Mouse (Mus musculus) monocyte, adult 2 months (primary cell): ENCODE results near the gene Gpr162.
"Not testable (repeated sequence)": the region's sequence is repeated elsewhere in the genome, so short reads cannot be mapped to it uniquely, and the experiment has no call there.

Experiments used
- DNase-seq, 2 experiments: peaks; one replicate each; pipeline ENCODE4 v3.0.0; 2022; ENCODE audit warnings: low spot score in 2 of 2, low read depth in 1 of 2

The Gpr162 gene

DNA sequence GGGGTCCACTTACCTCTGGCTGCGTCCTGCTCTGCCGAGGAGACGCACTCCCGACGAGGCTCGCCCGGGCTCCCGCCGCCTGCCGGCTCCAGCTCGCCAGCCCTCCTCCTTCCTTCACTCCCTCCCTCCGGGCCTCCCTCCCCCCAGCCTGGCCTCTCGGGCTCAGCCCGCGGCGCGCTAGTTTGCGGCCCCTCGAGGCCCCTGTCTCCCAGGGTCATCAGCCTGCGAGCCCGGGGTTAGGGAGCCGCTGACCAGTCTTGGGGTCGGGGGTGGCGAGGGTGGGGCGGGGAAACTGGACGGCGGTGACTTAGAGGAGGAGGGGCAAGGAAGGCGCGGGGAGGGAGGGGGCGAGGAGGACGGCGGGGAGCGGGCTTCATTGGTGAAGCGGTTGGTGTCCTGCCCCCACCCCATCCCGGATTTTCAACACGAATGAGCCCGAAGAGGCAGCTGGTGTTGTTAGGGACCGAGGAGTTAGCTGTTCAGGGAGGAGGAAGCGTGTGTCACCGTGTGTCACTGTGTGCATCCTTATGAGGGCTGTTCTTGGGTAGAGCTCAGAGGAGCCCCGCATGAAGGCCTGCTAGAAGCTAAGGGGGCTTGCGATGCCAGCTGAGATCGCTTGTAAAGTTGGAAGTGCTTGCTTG is at the start of gene Gpr162:
Gpr162 (minus strand) TSS at position 326 of the 641 bp plus-strand sequence.
- DNase-seq: no peak

DNA sequence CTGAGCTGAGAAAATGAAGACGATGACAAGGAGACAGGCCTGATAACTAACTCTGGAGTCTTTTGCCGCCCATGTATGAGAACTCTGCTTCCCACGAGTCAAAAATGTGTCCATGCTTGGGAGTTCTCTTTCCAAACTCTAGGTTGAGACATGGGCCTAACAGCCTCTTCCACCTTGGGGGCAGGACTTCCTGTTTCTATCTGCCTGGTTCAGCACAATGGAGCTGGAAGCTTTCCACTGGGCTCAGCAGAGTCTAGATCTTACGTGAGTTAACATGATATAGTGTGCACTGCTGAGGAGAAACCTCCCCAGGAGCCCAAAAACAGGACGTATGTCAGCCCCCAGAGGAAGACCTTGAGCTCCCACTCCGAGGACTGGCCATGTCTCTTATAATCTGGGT is 49.4 kb upstream of the Gpr162 start:
- no peak for DNase-seq

DNA sequence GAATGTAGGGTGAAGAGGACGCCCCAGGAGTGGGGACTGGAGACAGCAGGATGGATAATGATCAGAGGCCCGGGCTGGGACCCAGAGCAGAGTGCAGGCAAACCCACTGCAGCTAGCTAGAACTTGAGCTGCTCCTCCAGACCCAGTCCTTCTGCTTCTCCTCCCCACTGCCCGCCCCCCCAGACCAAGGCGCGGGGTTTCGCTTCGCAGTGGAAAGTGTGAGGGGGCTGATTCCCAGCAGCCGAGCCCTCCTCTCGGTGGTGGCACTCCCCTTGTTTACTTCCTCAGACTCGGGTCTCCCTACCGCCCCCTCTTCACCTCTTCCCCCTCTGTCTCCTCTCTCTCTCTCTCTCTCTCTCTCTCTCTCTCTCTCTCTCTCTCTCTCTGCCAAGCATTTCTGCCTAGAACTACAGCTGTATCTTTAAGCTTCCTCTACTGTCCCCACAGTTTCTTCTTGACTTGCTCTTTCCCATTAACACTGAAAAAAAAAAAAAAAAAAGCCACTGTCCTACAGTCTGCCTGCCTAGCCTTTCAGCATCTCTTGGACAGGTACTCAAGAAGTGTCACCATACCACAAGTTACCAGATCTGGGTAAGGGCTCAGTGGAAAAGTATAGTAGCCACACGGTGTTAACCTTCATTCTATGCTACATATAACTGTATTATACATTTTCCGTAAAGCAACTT is 47.9 kb upstream of the Gpr162 start, which contains the start of gene Lag3:
Lag3 (minus strand) TSS at position 173 of the 686 bp plus-strand sequence.
- no peak for DNase-seq

DNA sequence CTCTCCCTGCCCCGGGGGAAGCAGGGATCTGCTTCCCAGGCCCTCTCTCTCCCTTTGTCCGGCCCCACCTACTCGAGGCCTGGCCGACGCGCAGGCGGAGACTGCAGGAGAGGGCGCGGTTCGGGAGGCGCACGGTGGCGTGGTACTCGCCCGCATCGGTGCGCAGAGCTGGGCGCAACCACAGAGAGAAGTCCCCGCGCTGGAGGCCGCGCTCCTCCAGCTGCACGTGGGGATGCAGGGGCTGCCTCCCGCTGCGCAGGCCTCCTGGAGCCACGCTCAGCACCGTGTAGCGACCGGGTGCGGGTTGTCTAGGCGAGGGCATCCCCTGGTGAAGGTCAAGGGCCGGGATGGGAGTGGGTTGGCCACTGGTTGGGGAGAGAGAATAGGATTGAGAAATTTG is 46.2 kb upstream of the Gpr162 start:
- no peak for DNase-seq

DNA sequence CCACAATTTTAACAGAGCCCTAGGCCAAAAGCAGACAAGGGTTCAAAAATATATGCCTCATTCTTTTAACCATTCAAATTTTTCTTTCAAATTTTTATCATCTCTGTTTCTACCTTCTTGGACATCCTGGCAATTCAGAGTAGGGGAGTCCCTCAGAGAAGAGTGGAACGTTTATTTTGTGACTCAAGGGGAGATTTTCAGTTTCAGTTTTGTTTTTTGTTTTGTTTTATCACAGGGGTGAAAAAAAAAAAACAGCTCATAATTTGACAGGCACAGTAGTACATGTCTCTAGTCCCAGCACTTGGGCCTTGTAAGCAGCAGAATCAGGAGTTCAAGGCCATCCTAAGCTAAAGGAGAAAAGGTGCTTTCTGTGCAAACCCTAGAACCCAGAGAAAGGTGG is 44.0 kb upstream of the Gpr162 start:
- DNase-seq: no peak

DNA sequence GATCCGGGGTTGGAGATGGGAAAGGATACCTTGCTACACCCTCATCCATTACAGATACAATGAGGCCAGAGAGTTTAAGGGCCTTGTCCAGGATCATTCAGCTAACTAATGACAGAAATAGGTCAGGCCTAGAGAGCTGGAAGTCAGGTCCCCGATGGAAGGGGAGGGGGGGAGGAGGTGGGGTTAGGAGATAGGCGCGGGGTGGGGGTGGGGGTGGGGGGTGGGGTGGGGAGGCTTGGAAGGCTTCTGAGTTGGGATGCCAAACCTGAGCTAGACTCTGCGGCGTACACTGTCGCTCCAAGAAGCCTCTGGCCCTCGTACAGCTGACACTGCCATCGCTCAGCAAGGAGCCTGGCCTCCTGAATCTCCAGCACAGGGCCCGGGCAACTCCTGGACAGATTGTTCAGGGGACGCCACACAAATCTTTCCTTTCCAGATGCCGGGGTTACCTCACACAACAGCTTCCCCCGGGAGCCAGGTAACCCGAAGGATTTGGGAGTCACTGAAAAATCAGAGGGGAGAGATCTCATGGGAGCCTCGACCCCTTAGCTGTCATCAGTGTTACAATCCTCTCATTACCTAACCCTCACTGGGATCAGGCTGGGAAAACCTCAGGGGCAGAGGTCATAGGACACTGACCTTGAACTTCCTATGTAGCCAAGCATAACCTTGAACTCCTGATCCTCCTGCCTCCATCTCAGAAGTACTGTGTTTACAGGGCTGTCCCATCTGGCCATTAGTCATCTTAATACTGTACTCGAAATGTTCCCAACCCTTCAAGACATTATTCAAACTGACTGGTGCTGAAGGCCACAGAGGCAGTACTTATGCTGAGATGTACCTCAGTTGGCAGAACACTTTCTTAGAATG is 41.4 kb upstream of the Gpr162 start:
- DNase-seq: no peak

DNA sequence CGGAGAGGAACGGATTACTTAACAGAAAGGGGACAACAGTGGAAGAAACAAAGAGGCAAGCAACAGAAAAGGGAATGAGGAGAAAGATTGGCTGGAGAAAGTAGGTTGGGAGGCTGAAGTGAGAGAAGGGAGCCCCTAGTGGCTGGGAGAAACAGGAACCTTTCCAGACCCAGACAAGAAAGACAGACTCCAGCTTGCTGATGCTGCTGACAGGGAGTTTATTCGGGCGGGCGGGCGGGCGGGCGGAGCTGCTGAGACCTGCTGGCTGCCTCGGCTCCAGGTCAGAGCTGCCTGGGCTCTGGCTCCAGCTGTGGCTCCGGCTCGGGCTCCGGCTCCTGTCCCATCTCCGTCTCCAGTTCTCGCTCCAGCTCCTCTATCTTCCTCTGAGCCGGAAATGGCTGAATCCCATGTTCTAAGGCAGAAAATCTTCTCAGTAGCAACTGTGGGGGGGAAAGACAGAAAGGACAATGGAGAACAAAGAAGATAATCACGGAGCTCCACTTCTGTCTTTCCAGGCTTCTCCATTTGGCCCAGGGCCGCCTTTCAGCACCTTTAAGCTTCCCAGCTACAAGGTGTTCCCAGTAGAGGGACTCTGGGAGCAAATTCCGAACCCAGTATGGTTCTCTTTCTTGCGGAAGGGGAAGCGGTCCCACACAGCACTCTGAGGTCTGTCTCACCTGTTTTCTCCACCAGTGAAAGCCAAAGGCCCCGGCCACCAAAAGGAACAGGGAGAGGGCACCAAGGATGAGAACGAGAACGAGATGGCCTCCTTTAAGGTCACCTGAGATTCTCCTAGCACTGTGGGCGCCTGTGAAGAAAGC is 40.6 kb upstream of the Gpr162 start:
- no peak for DNase-seq

DNA sequence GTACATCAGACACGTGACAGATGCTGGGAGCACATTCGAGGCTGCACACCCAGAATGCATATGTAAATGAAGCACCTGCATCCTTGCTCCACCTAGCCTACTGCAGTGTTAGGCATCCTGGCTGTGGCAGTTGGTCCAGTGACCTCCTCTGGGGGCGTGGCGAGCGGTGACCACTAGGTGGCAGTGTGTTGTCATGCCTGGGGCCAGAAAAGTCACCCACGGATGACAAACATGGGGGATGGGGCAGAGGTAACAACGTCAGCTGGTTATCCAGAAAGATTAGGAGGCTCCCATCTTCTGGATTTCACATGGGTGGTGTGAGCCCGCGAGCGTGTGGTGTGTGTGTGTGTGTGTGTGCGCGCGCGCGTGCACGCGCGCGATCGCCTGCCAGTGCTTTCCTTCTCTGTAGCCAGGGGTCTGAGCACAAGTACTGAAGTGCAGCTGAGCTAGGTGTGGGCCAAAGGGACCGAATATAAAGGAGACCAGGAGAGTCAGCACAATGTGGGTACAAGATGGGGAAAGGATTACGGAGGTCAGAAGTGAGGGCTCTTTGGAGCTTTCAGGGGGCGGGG is 39.9 kb upstream of the Gpr162 start:
- DNase-seq: peak; percentile 81 to 94

DNA sequence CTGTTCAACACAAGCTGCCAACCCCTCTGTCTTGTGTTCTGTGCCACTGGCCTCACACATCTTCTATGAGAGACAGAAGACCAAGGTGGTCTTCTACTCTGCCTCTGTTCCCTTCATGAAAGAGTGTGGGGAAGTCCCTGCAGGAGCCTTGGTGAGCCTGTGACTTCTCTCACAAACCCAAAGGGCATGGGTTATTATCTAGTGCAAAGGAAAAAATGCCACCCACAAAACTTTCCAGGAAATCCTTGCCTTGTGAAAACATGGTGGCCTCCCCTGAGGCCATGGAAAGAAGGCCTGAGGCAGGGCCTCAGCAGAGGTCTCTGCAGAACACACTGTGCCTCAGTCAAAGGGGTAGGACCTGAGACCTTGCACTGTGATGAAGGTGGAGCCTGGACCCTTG is 38.1 kb upstream of the Gpr162 start:
- DNase-seq: no peak

DNA sequence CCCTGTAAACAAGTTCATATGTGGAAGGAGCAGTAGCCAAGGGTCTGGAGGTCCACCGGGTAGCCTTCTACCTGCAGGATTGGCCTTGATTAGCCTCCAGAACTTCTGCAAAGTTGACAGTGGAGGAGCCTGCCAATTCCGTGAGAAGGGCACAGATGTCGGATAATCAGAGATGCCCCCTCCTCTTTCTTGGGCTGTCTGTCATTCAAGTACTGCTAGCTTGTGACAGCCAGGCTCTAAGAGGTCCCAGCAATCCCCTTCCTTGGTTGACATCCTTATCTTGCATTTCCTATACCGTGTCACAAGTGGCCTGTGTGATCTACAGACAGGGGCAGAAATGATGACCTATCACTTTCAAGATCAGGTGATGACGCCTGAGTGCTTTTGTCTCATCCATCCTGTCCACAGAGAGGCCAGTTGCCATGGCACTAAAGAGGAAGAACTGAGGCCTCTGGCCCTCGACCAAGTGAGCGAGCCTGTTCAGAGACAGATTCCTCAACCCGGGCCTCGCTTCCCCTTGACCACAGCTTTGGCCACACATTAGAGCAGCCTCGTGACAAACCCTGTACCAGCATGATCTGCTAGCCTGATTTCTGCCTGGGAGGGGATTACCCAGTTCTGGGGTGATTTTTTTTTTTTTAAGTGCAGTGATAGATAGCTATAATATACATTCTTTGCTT is 37.2 kb upstream of the Gpr162 start:
- peak; percentile 77 to 80 for DNase-seq

DNA sequence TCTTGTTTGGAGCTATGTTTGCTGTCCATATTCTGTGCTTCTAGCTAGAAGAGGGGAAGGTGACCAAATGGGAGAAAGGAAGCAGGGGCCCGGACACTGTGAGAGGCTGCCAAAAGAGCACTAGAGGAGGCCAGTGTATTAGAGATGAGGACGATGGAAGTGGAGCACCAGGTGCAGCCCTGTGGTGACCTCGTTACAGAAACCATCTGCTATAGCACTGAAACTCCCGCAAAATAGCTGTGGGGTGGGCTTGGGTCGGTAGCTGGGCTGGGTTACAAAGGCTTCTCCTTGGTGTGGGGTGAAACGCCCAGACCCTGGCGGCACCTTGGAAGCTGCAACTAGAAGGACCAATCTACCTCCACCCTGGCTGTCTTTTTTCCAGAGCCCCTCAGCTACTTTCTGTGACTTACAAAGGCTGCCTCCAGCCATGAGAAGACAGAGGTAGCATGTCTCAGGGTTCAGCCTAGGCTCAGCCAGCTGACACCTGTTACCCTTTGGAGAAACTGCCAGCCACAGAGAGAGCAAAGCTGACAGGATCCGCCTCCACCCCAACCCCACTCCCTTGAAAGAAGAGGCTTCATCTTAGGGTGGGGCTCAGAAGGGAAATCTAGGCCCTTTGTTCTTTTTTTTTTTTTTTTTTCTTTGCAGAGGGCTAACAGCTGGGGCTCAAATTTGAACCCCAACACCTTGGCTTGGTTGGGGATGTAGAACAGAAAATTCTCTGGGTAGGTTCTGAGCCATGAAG is 36.4 kb upstream of the Gpr162 start:
- no peak for DNase-seq

DNA sequence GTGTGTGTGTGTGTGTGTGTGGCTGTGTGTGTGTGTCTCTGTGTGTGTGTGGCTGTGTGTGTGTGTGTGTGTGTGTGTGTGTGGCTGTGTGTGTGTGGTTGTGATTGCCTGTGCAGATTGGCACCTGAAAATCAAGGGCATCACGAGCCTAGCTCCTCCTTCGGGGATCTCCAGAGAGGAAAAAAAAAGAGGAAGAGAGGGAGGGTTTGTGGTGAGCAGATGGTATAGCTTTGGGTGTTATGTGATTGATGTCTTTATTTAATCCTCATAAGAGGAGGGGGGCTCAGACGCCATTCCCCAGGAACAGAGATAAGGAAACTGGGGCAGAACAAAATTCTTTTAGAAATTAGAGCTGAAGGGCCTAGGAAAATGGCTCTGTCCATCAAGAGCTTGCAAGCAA is 34.6 kb upstream of the Gpr162 start:
- DNase-seq: no peak

DNA sequence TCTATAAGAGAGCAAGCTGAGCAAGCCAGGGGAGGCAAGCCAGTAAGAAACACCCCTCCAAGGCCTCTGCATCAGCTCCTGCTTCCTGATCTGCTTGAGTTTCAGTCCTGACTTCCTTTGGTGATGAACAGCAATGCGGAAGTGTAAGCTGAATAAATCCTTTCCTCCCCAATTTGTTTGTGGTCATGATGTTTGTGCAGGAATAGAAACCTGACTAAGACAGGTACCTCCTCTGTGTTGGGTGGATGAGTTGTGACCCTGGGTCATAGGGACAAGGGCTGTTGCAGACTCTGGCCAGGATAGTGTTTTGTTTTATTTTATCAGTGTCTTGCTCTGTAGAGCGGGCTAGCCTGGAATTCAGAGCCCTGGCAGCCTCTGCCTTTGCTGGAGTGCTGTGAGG is 30.3 kb upstream of the Gpr162 start:
- DNase-seq: not testable (repeated sequence)

DNA sequence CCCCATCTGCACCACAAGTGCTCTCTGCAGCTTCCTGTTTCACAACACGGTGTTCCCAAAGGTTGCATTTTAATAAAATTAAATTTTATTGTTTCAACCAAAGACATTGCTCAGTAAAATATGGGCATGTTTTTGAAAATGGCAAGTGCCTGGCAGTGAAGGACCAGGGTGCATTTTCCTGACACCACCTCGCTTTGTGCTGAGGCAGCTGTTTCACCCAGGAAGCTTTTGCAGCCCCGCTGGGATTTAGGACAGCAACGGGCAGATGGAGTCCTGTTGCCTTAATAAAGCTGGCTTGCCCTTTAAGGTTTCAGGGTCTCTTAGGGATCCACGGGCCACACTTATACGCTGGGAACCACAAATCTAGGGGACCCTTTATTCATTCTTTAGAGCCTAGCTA is 27.2 kb upstream of the Gpr162 start:
- no peak for DNase-seq

DNA sequence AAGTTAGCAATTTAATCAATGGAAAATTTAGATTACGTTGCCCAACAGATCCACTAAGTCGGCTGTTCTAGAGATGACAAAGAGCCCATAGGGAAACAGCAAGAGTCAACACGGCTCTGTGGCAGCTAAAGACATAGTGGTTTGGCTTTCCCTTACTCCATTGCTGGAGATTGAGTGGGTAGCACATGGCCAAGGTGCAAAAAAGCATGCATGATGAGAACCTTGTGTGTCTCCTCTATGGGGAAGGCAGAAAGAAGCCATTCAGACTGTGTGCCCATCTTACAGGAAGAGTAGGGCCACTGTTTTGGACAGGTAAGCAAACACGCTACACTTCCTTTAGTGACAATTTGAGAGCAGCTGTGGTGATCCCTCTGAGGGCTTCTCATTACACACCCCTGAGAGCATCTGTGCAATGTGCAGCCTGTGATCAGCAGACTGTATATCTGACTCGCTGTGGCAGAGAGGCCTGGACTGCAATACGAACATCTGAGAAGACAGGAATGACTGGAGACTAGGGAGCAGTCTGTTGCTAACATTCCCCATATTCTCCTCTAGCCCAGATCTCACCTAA is 24.9 kb upstream of the Gpr162 start:
- no peak for DNase-seq

DNA sequence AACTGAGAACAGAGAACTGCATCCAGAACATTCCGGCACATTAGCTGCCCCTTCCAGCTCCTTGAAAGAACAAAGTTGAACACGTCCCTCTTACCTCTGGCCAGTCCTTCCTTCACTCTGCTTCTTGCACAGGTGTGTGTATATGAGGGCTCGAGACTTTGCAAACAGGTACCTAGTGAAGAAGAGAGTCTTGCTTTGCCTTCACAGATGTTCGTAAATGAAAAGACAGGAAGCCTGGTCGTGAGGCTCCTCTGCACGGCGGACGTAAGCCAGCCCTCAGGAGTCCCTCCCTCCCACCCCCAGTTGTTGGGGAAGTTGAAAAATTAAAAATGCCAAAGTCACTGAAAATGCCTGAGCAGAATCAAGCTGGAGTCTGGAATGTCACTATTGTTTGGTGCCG is 24.2 kb upstream of the Gpr162 start, which contains the start of gene Cd4:
Cd4 (minus strand) TSS at position 236 of the 400 bp plus-strand sequence.
- no peak for DNase-seq

DNA sequence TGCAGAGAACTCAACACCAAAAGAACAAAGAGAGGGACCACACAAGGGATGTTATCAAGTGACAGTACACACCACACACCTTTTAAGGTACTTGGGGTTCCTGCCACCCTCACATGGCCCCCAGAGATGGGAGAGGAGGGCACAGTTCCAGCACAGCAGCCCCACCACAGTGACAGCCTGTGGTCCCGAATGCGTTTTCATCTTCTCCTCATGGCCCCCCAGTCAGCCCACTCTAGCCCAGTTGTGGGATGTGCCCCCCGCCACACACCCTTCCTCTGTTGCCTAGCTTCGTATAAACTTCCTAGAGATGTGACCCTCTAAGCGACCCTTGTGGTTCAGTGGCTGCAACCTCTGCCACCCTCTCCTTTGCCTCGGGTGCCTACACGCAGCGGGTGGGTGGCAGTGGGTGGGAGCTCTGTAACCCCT is 22.2 kb upstream of the Gpr162 start:
- DNase-seq: no peak

DNA sequence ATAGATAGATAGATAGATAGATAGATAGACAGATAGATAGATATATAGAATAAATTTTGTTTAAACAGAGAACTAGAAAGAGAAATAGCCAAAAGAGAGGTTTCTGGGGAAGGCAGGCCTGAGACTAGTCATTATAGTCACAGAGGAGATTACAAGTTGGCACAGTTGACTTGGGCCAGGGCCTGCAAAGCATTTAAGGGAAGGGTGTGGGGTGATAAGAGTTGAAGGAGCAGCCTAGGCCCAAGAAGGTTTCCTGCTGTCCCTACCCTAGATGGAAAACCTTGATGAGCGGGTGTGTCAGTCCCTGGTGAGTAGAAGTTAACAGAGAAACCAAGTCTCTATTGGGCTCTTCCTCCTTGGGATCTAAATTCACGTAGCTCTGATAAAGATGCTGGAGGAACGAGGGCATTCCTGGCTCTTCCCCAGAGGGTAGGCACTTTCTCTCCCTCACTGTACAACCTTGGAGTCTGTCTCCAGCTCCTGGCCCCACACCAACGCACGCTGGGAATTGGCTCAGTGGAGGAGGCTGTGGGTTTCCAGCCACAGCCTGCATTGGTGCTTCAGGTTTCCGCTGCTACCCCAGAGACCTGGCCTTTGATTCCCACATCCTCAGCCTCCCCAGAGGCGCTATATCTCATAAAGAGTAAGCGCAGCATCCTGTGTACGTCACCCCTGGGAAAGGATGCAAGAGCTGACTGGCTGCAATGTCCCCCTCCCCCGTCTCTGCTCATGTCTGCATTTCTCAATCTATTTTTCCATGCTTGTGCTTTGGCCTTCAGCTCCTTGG is 21.1 kb upstream of the Gpr162 start:
- no peak for DNase-seq
